Mouse (Mus musculus): ENCODE measurements around the gene Trip6.

Gene Trip6

DNA sequence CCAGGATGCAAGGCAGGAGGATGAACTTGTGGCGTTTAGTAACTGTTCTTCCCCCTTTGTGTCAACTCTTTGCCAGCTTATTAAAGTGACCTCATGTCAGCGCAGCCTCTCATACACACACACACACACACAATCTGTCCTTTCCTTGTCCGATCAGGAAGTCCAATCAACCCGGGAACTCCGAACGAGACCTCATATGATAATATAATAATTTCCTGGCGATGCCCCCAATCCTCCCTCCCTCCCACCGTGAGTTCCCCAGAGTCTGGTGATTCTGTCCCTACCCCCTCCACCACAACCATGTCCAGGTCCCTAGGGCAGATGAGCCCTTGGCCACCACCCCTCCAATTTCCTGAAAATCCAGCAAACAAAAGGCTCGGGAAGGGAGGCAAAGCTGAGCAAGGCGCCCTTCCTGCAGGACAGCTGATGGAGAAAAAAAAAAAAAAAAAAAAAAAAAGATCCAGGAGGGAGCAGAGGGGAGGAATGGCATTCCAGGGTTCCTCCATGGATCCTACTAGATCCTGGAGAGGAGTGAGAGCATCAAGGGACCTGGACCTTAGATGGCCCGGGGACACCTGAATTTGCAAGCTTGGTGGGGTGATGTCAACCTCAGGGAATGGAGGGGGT, 24.6 kb upstream of the Trip6 start:
- no peak for DNase-seq (ENCODE audit: low spot score)

DNA sequence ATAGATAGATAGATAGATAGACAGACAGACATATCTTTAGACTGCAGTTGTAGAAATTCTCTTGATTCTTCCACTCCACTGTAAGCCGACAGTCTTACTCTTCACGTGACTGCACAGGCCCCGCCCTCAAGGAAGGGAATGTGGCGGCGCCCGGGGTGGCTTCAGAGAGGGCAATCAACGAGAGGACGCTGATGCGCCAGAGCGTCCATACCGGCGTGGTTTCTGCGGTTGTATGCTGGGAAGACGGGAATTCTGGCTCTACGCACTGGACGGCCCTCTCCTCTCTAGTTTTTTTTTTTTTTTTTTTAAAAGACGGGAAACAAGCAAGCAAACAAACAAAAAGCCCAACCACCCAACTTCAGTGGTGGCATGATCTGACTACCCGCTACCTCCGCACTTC, 24.1 kb upstream of the Trip6 start:
- peak; percentile 66 for DNase-seq (ENCODE audit: low spot score)

DNA sequence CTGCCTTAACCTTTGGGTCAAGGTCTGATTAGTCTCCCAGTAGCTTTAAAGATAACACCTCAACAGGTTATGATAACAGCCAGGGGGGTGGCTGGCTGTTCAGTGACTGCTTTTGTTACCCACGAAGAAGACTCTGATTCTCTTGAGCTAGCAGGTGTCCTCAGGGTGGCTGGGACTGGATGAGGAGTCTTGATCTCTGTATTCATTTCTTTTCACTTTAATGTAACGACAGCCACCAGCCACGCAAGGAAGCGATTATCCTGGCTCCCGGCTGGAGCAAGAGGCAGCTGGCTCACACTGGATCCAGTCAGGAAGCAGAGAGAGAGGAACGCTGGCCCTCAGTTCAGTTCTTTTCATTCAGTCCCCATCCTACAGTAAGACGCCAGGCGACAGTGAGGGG, 23.0 kb upstream of the Trip6 start:
- no peak for DNase-seq (ENCODE audit: low spot score)

DNA sequence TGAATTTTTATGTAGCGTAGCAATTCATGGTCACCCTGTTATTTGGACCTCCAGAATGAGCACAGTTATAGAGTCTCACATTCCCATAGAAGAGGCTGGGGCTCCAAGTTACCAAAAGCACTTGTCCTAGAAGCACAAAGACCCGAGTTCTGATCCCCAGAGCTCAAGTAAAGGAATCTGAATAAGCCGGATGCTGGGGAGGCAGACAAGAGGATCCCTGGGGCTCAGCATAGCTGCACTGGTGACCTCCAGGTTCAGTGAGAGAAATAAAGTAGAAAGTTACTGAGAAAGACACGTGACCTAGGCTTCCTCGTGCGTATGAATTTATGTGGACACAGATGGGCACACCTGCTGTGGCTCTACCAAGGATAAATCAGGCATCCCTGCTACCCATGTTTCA, 20.9 kb upstream of the Trip6 start:
- no peak for DNase-seq (ENCODE audit: low spot score)

DNA sequence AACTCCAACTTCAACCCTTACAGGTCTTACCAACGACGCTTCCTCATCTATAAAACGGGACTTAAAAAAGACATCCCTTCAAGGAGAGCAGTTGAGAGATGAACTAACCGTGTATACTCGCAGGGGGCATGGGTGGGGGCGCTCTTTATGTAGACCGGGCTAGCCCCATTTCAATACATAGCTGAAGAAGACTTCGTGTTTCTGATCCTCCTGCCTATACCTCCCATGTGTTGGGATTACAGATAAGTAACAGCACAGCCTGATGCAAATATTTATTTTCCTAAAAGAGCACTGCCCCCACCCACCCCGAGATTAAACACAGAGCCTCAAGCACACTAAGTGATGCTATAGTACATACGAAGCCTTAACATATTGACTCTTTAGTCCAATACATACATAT, 20.1 kb upstream of the Trip6 start:
- no peak for DNase-seq (ENCODE audit: low spot score)

DNA sequence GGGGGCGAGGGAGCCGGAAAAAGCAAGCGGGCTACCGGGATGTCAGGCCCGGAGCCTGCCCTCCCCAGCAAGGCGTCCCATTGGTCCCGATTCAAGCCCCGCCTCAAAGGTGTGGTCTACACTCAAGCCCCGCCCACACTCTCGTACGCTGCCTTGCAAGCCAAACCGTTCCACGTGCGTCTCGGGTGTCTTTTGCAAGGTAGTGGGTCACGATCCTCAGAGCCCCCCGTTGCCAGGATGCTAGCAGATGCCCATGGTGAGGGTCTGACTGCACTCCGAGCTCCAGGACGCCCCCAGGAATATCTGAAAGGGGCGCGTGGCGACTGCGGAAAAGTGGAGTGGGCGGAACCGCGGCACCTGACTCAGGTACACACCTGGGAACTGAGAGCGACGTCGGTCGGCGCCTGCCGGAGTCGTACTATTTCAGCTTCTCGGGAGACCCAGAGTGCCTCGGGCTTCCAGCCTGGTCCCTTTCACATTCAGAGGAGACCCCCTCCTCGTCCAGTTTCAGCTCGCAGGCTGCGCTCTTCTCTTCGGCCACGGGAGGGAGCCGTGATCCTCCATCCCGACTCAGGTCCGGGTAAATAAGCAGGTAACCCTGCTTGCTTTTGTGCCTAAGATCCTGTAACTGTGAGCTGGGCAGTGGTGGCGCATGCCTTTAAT, 19.4 kb upstream of the Trip6 start, which contains the start of gene Slc12a9:
Gene Slc12a9 (minus strand): TSS at position 86 of the 663 bp plus-strand sequence.
- DNase-seq (ENCODE audit: low spot score) = peak; percentile 89

DNA sequence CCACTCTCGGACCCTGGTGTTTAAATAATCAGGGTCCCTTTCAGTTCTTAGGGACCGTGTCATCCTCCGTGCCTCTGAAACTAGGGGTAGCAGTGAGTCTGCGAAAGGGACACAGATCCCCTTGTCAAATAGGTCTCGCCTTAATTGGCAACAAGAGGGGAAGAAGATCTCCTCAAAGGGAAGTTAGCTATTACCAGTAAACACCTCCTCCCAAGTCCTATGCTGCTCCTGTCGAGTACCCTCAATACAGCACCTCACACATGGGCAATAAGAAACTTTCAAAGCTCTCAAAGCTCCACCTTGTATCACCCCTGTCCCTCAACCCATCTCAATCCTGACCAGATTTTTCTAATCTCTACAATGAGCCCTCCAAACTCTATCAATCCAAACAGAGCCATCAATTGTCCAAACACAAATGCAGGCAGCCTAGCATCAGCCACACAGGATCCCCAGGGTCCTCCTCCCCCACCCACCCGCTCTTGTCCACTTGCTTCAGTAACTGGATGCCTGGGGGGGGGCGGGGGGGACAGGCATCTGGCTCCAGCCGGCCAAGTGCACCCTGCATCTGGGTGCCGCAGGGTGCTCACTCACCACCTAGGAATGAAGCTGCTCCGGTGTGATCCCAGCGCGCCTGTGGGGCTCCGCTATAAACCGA, 18.8 kb upstream of the Trip6 start:
- DNase-seq (ENCODE audit: low spot score) = no peak

DNA sequence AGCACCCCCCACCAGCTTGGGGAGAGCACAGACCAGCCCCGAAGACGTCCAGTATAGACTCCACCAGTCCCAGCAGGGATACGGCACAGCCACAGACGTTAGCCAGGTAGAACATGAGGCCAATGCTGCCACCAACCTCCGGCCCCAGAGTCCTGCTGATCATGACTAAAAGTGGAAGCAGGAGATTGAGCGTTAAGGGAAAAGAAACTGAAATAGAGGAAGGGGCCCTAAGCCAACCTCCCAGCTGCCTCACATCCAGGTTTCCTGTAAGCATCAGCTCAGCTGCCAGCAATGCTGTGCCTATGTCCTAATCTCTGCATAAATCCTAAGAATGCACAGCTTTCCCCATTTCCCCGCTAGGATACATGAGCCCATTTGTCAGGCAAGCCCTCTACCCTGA, 16.7 kb upstream of the Trip6 start:
- no peak for DNase-seq (ENCODE audit: low spot score)

DNA sequence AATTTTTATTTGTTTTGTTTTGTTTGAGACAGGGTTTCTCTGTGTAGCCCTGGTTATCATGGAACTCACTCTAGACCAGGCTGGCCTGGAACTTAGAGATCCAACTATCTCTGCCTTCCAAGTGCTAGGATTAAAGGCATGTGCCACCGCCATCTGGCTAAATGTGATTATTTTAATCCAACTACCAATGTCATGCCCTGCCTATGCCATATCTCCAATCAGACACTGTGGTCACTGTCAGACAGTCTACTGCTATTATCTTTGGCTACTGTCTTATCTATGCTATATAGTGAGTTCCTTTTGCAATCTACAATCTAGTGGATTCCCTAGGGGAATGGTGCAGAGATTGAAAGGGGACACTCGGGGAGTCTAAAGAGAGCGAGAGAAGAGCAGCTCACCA, 6.8 kb upstream of the Trip6 start:
- no peak for DNase-seq (ENCODE audit: low spot score)

DNA sequence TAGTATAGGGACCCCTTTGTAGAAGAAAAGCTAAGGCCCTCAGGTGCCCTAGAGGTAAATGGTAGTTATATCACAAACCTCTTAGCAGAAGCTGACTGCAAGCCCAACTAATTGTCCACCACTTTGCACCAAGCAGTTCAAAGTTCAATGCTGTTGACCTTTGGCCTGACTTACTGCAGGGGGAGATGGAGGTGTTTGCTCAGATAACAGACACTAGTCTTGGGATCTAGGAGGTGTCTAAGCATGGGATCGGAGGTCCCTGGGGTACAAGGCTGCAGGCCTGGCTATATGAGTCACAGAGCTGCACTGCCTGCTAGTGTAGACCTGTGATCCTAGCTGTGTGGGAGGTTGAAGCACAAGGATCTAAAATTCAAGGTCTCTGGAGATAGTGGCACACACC, 4.4 kb upstream of the Trip6 start:
- DNase-seq (ENCODE audit: low spot score) = no peak

DNA sequence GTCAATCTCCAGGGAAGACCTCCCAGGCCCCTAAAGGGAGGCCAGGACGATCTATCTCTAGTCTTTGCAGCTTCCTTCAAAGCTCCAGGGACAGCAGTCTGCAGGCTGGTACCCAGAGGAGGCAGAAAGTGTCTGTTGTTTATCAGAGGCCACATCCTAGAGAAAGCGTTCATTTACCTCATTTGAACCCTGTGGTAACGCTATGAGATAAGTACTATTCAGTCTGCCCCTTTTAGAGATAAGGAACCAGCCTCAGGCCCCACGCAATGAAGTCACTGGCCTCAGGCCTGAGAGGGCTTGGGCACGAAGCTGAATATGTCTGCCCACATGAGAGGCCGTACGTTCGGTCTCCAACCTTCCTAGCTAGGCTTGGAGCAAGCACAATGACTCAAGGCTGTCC, 3.2 kb upstream of the Trip6 start:
- DNase-seq (ENCODE audit: low spot score) = no peak

DNA sequence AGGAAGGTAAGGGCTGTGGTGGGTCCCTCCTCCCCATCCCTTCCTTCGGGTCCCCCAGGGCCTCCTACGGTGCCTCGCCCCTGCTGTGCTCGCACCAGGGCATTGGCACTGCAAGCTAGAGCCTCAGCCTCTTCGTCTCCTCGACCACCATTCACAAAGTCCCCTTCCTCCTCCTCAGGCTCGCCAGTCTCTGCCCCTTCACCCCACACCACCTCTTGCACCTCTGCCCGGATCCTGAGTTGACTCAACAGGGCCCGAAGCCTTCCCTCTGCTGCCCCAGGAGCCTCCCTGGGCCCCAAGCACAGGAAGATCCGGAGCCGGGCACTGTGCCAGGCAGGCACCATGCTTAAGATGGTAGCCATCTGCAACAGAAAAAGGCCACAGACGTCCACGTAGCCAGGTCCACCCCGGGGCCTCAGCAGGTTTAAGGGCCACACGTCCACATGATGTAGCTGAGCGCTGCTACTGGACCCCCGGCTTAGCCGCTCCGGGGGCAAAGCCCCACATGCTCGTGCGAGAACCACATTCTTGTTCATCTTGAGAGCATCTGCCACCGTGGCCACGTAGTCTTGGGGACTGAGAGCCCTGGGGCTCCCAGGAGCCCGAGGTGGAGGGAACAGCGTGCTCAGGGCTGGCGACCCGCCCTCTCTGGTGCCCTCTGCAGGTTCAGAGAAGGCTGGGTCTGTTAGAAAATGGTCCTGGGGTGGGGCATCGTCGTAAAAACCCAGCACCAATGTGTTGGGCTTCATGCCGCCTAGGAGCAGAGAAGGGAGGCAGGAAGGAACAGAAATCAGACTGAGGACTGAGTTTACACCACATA, 1.1 kb upstream of the Trip6 start:
- DNase-seq (ENCODE audit: low spot score) = peak; percentile 46

DNA sequence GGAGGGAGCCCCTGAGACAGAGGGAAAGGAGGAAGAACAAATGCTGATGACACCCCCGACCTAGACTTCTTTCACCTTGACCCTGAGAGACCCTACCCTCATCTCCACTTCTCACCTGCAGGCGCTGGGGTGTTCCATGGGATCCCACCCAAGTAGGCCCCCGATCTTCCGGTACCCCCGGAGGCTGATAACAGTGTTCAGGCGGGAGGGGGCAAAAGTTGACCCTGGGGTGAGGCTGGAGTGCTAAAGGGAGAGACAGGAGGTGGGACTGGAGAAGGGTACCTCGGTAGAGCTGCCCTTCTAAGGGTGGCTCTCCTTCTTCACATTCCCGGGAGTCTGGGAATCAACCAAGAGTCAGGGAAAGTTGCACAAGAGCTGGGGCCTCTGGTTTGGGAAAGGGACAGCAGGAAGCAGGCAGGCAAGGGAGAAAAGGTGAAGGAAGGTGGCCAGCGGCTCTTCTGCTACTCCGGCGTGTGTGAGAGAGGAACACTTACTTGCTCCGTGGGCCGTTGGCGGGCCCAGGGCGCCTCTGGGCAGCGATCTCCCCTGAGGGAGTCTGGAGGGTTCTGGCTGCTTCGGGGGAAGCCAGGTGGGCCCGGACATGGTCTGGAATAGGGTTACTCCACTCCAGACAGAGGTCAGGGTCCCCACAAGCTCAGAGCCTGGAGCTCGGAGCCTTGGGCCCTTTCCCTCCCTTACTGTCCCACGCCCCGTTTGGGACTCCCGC, 575 bp downstream of the Trip6 start:
- no peak for DNase-seq (ENCODE audit: low spot score)

DNA sequence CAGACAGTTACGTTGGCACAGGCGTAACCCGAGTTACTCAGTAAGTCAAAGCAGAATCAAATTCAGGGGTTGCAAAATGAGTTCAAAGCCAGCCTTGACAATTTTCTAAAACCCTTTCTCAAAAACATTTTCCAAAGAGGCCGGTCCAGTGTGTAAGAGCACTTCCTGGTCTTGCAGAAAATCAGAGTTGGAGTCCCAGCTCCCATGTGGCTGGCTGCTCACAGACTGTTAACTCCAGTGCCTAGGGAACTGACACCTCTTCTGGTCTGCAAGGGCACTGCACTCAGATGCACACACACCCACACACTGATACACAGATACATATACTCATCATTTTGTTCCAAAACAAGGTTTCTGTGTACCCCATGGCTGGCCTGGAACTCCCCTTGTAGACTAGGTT, 5.8 kb downstream of the Trip6 start:
- DNase-seq (ENCODE audit: low spot score) = no peak

DNA sequence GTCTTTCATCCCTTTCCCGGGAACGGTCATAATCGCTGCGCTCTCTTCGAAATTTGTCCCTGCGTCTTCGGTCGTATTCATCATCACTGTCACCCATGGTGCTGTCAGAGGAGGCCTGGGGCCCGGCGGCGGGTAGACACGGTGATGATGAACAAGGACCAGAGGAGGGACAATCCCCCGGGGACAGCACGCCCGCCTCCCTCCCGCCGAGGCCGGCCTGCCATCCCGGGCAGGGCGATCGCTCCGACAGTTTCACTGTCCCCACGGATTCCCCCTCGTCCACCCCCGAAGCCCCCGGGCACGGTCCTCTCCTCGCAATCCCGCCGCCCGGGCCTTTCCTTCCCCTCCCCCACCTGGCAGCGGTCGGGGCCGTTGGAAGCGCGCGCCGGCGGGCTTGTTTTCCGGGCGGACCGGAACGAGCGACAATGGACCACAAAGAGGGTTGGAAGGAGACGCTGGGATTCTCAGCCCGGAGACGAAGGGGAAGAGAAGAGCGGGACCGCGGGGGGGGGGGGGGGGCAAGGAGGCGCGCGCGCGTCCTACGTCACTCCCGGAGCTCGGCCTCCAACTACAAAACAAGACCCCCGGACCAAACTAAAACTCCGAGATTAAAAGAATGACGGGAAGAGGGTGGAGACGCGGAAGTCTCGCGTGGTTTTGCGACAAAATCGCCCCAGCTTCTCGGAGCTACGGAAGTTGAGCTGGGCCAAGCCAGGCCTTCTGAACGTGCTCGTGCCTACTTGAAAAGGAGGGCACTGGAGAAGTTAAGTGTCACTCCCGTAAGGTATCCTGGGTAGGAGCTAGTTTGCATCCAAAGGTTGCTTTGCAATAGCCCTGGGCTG, 6.9 kb downstream of the Trip6 start, which contains the start of gene Srrt:
Gene Srrt (minus strand): TSS at position 604 of the 842 bp plus-strand sequence.
- DNase-seq (ENCODE audit: low spot score) = peak; percentile 91

DNA sequence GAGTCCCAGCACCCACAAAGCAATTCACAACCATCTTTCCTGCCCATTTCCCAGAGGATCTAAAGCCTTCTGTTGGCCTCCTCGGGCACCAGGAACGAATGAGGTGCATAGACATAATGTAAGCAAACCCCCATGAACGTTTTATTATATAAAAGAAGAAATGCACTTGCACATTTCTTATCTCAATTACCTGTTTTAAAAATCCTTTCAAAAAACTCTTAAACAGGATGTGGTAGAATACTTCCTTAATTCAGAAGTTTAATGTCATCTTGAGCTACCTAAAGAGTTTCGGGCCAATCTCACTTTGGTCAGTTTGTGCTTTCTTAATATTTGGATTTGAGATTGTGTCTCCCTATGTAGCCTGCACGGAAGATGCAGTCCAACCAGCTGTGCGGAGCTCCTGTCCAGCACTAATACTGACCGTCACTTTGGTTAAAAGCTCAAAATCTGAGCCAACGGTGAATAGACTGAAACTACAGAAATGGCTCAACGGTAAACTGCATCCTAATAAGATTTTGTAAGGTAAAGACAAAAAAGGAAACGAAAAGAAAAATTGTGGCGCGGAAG, 7.7 kb downstream of the Trip6 start:
- no peak for DNase-seq (ENCODE audit: low spot score)

DNA sequence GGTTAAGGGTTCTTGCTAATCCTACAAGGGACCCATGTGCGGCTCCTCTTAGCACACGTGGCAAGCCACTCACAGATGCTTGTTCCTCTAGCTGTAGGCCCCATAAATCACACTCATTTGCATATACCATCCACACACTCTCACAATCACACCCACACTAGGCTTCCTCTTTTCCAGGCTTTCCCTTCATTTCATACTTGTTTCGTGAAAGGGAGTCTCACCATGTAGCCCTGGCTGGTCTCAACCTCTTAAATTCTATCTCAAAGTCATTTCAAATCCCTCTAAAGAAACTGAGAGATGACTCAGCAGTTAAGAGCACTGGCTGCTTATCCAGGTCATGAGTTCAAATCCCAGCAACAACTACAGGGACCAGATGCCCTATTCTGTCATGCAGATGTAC, 8.4 kb downstream of the Trip6 start:
- no peak for DNase-seq (ENCODE audit: low spot score)

DNA sequence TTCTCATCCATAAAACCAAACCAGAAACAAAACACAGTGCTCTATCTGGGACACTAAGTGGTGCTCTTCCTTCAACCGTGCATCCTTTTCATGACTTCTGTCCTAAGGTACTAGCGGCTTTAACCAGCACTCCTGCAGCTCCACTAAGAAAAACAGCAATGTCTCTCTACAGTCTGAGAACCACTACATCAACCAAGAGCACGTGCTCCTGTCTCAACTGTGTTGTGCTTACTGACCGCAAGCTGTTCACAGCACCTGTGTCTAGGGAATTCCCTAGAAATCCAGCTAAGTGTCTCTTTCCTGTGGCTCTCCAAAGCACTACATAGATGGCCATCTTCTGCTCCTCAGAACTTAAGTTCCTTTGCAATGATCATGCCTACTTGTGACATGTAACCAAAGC, 9.4 kb downstream of the Trip6 start:
- no peak for DNase-seq (ENCODE audit: low spot score)

DNA sequence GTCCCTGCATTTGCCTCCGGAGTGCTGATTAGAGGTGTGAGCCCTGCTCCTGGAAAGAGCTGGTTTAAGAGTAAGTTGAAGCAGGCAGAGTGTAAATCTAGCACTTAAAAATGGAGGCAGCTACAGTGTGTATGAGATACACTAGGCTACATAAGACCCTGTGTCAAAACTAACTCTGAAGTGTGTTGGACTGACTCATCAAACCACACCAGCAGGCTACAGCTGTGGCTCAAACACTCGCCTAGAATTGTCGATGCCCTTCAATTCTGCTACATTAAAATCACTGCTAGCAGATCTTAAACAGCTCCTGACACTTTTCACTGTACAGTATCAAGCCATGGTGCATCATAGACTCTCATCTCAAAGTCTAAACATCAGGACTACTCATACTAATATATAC, 10.0 kb downstream of the Trip6 start:
- DNase-seq (ENCODE audit: low spot score) = no peak

DNA sequence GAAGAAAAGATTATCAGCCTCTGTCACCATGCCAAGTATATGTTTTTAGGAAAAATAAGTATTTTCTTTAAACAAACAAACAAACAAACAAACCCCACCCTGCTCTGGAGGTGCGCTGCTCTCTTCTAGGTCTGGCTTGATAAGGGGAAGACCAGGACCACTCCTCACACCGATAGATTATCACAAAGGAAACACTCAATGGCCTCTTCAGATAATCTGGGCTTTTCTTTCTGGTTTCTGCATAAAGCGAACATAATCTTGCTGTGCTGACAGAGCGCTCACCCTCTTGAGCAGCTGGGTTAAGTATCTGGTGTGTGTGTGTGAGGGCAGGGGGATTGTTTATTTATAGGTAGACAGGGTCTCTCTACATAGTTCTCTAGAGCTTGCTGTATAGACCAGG, 10.6 kb downstream of the Trip6 start:
- no peak for DNase-seq (ENCODE audit: low spot score)

DNA sequence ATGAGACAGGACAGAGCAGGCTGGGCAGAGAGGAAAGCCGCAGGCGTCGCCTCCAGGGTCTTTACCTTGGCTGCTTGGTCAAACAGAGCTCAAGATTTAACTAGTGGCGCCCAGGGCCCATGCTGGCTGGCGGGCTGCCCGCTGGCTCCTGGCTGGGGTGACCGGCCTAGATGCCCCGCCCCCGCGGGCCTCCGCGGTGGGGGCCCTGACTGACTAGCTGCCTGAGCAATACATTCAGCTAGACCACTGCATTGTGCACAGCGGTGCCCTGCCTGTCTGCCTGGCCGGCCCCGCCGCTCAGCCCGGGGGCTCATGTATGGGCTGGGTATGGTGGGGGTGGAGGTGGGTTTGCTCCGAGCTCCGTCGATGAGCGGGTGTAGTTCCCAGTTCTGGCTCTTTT, 13.0 kb downstream of the Trip6 start:
- DNase-seq (ENCODE audit: low spot score) = no peak
